Mouse (Mus musculus) kidney, postnatal 14 days (tissue): ENCODE measurements at regions not wholly inside any gene's neighbourhood (a gene's known extent, or its start where the extent isn't known, plus 50 kb on each side); places are given as distances from the start of the nearest gene placed in this dataset.
"Not testable (repeated sequence)": the region's sequence is repeated elsewhere in the genome, so short reads cannot be mapped to it uniquely, and the experiment has no call there.

Experiments used
- DNase-seq: peaks from one replicate; pipeline ENCODE4 v3.0.0; 2022; ENCODE audit warnings: mixed read lengths

GRCm38 (mm10) chr7:83432843-83433242 lies 151.9 kb upstream of the Tmc3 start:
- DNase-seq = no peak

- DNase-seq = no peak
Observed at GRCm38 (mm10) chr7:83433959-83434715, 150.6 kb upstream of the Tmc3 start.

- DNase-seq = peak; percentile 51
Observed at GRCm38 (mm10) chr7:83438538-83439393, 146.0 kb upstream of the Tmc3 start.

- DNase-seq = no peak
Observed at GRCm38 (mm10) chr7:83443596-83444278, 141.0 kb upstream of the Tmc3 start.

DNA sequence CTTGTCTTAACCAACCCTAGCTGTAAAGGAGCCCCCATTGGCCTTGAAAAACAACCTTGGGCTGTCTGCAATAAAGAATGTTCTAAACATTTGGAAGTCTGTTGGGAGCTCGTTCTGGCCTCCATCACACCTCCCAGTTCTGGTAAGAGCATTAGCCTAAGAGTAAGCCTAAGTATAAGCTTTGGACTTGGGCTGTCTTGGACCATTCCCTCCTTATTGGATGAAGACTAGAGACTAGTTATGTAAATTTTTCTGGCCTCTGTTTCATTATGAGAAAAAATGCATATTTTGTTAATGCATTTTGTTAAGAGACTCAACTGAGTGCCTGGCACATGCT lies 140.5 kb upstream of the Tmc3 start:
- no peak for DNase-seq

DNA sequence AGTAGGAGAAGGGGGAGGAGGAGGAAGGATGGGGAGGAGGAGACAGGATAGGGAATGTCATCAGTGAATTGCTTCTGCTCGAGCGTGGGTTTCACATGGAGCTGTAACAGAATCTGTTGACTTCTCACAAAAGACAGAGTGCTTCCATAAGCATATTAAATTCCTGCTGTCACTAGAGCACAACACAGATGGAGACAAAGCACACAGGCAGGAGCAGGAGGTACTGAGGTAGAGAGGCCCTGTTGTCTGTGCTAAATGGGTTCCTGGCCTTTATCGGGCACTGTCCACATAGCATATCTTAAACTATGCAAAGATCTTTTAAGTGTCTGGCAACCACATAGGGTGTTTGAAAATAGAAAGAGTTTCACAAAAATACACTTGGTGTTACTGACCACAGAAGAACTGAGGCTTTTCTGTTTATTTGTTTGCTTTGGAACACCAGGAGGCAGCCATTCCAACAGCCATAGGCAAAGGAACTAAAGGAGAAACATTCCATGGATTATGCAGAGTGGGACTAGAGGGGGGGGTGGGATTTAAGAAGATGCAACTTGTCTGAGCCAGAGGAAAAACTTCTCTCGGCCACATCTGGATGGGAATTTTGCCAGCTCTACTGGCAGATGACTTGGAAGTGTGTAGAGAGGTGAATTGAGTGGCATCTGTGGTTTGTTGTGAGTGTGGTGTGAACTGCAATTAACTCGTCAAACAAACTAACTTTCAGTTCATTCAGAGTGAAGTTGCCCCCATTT lies 139.4 kb upstream of the Tmc3 start:
- DNase-seq = no peak

GRCm38 (mm10) chr7:83450346-83450745 lies 134.4 kb upstream of the Tmc3 start:
- DNase-seq = no peak

DNA sequence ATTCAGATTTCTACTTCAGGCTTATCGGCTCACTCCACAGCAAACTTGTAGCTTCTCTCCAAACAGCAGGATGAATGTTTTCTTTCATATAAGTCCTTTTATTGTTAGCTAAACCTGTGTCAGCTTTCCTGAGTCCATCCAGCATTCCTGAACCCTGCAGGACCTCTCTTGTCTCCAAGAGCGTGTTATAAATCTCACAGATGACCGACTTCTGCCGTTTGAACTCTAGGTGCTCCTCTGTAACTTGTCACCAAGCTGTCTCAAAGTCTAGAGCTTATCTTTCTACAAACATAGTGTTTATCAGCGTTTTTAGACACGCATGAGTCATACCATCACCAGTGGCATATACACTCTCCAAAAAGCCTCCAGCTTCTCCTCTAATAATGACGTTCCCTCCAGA lies 132.4 kb upstream of the Tmc3 start:
- DNase-seq = no peak

- DNase-seq = no peak
Observed at GRCm38 (mm10) chr7:83459520-83459919, 125.2 kb upstream of the Tmc3 start.

- no peak for DNase-seq
Observed at GRCm38 (mm10) chr7:83467006-83467405, 117.7 kb upstream of the Tmc3 start.

- not testable (repeated sequence) for DNase-seq
Observed at GRCm38 (mm10) chr7:83469856-83470255, 114.9 kb upstream of the Tmc3 start.

DNA sequence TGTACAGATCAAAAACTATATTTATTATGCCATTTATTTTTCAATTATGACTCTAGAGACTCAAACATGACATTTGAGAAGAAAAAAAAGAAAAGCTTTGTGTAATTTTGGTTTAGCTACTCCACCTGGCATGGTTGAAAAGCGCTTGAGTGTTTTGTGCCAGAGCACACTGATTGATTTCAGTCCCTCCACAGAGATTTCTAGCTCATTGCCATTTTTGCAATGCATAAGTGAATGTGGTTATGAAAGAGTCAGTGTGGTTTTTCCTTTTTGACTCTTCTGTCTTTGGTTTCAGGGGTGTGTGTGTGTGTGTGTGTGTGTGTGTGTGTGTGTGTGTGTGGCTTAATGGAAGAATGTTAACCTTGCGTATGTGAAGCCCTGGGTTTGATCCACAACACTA lies 113.6 kb upstream of the Tmc3 start:
- DNase-seq = no peak

DNA sequence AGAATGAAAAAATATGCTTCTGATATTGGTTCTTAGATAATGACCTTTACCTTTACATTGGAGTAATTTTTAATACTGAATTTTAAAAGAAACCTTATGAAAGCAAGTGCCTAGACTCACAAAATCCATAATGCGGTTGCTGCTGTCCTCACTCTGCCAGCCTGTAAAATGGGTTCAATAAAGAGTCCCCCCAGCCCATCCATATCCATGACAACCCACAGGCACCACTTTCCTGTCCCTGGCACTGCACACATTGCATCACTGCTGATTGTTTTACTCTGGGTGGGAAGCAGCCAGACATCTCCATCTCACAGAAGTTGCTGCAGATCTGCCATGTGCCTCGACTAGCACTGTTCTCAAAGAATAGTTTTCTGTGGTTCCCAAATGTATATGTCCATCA lies 110.3 kb upstream of the Tmc3 start:
- no peak for DNase-seq

- DNase-seq = no peak
Observed at GRCm38 (mm10) chr7:83474986-83475385, 109.7 kb upstream of the Tmc3 start.

- no peak for DNase-seq
Observed at GRCm38 (mm10) chr7:83475438-83476160, 109.1 kb upstream of the Tmc3 start.

DNA sequence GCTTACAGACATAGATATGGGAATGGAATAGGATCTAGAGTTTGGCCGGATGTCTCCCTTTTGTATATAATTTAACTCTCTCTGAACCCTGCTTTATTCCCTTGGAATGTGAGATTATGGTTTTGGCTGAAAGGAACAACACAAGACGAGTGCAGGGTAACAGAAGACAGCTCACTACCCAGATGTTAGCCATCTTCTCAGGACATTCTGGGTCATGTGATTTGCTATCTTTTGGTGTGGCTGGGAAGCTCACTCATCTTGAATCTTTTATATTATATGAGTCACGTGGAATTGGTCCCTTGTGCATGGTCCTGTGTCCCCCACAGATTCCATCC lies 108.6 kb upstream of the Tmc3 start:
- DNase-seq = no peak

DNA sequence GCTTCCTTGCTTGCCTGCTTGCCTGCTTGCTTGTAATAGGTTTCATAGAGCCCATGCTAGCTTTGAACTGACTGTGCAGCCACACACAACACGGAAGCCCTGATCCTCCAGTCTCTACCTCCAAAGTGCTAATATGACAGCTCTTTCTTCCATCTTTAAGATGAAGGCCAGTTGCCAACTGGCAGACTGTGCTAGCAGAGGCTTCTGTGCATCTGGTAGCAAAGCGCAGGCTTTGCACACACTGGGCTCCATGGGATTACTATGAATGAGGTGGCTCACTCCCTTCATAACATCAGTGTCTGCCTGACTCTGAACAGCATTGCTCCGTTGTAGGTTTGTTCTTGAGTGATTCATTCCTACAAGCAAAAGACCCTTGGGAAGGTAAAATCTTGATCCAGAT lies 107.9 kb upstream of the Tmc3 start:
- DNase-seq = no peak

DNA sequence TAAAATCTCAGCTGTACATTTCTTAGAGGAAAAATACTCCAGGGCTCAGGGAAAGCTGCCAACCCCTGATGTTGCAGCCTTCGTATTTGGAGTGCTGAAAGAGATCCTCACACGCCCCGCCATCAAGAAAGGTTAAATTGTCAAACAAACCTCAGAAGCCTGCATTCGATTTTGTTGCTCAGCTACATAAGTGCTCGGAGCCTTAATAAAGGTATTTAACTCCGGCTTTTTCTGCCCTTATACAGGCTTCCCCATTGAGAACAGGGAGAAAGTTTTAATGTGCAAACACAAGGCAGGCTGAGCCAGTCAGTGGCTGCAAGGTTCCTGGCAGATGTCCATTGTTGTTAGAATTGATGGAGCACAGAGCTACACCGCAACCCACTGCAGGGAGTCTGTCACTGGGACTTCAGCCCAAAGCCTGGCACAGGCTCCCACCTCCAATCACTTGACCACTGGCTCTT lies 107.0 kb upstream of the Tmc3 start:
- peak; percentile 9 for DNase-seq

GRCm38 (mm10) chr7:83481655-83482054 lies 103.1 kb upstream of the Tmc3 start:
- DNase-seq = no peak

- no peak for DNase-seq
Observed at GRCm38 (mm10) chr7:83482254-83482653, 102.5 kb upstream of the Tmc3 start.

DNA sequence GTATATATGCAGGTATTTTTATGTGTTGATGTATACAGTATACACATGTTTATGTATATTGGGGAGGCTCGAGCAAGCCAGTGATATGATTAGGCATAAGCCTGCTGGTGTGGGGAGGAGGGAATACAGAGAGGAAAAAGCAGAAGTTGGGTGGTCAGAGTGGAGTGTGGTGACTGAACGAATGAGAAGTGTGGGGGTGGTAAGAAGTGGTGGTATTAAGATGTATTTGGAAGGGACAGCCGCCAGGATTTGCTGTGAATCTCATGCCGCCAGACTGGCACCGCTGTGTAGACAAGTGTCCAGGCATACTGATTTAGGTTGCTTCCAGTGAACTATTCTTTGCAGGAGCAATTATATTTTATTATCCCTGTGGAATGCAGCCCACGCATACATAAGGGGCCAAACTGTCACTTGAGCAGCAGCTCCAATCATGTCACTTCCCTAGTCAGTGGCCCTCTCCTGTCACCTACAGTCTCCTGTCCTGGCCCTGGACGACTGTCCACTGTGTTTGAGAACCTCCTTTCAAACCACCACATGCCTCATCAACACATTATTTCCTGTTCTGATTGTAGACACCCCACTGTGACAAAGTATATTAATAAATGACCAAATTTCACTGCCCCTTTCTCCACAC lies 101.9 kb upstream of the Tmc3 start:
- DNase-seq = peak; percentile 25
